Mouse (Mus musculus): ENCODE results near the gene Zfp467.

DNA sequence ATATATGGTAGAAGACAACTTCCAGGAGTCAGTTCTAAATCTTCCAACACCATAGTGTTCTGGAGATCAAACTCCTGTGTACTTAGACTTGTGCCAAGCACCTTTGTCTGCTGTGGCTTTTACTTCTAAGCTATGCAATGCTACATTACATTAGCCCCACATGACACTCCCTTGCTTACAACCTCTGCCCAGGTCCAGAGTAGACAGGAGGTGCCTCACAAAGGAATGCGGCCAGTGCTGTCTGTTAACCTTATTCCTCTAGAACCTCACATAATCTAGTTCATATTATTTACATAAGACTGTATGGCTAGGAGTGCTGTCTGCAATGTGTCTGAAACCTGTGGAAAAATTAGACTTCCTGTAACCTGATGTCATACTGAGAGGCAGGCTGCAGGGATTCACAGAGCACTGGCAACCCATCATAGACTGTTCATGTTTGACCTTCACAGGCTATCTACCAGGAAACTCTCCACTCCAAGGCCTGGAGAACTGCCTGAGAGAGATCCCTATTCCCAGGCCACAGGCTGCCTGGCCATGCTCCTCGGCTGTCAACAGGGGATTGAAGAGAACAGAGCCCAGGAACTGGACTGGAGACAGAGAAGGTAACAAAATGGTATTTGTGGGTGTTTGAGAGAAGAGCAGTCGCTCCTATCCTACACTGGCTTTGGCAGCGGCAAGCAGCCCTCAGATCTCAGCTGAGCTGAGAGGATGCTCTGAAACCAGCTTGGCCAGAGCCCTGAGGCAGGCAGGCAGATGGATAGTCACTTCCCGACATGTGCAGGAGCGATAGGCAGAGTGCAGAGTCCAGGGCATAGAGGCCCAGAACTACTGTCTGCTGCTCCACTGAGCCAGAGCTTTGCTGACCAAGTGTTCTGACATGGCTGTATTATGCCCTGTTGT, 34.2 kb downstream of the Zfp467 start:
- TF ChIP-seq CTCF (IDR thresholded peaks at IDR 0.05; ENCODE audit: extremely low read depth, insufficient read depth, insufficient read length, insufficient replicate concordance) (no peak), POLR2A (IDR thresholded peaks at IDR 0.05; ENCODE audit: low read depth, low read length) (no peak)
